Mouse (Mus musculus) c-Kit-positive CD71-positive TER-119-negative erythroid progenitor cells, embryonic 14.5 days (primary cell): Measurements from ENCODE around the gene Tsc22d4.
"Not testable (repeated sequence)": the region's sequence is repeated elsewhere in the genome, so short reads cannot be mapped to it uniquely, and the experiment has no call there.

Experiments used
- DNase-seq: peaks from one replicate; pipeline ENCODE4 v3.0.0-alpha.2; 2013; ENCODE audit warnings: low read depth

Tsc22d4 gene

GRCm38 (mm10) chr5:137741023-137741931, 4.3 kb upstream of the Tsc22d4 start, which contains the start of gene Nyap1:
TSS of gene Nyap1 (minus strand) at chr5:137741607.
- peak; percentile 78 for DNase-seq

DNA sequence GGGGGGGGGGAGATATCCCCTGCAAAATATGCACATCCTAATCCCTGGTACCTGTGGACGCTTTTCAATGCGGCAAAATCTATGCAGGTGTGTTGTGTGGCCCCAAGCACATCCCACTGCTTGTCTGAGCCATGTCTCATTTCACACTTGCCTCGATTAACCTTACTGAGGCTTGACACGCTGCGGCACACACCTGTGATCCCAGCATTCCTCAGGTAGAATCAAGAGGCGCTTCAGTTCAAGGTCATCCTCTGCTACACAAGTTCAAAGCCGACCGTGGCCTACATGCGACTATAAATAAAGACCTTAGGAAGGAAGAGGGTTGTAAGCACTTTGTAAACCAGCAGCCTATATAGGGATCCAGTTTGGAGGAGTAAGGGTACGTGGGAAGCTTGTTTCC, 3.5 kb upstream of the Tsc22d4 start:
- no peak for DNase-seq

GRCm38 (mm10) chr5:137742836-137743235, 2.7 kb upstream of the Tsc22d4 start:
- DNase-seq, result no peak

- DNase-seq, result no peak
Observed at GRCm38 (mm10) chr5:137744197-137744596, 1.3 kb upstream of the Tsc22d4 start.

DNA sequence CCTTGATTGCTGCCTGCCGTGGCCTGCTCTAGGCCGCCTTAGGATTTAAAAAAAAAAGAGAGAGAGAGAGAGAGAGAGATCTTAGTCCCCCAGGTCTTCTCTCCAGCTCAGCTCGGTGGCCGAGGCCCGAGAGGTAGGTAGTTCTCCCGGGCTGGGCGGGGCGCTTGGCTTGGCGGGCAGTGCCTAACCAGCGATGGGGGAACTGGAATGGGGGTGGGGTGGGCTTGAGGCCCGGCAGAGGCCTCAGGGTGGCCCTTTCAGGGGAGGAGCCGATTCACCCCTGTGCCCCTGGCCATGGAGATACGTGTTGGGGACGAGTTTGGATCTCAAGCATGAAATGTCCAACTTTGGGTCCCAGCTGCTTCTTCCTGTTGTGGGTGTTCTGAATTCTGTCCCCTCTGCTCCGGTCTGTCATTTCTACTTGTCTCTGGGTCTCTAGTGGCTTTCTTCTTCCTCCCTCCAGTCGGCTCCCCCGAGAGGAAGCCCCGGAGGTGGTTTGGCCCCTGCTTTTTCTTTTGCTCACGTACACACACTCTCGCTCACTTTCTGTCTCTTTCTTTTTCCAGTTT, 836 bp downstream of the Tsc22d4 start:
- DNase-seq, result peak; percentile 56

DNA sequence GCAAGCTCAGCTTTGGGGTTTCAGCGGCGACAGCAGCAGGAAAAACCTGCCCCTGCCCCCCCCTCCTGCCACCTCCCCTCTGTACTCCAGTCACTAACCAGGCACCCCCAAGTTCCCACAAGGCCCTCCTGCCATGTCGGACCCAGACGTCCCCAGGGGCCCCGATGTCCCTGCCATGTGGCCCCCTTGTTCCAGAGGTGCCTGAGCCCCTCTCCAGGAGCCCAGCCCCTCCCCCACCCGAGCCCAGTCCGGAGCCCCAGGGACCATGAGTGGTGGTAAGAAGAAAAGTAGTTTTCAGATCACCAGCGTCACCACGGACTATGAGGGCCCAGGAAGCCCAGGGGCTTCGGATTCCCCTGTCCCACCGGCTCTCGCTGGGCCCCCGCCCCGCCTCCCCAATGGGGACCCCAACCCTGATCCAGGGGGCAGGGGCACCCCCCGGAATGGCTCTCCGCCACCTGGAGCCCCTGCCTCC, 1.4 kb downstream of the Tsc22d4 start:
- DNase-seq, result no peak

- DNase-seq, result no peak
Observed at GRCm38 (mm10) chr5:137747326-137747961, 1.9 kb downstream of the Tsc22d4 start.

DNA sequence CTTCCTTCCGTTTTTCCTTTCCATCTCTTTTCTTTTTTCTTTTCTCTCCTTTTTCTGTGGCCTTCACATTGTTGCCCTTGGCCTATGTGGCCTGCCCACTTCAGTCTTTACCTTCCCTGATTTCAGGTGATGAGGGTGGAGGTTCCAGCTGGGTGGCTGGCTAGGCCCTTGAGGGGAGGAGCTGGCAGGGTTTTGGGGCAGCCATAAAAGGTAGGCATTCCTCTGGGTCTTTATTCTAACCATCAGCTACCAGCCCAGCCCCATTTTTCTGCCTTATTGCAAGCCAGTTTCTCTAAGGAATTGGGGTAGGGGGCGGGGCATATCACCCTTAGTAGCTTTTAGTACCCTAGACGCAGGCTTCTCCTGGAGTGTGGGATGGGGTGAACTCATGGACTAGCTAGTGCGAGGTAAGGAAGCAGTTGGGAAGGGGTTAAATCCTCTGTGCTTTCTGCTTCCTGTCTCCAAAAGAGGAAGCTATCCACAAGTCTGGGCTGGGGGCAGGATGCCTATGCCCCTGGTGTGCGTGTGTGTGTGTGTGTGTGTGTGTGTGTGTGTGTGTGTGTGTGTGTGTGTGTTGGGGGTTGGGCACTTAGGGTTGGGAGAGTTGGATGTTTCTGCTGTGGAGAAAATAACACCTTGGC, 2.7 kb downstream of the Tsc22d4 start:
- no peak for DNase-seq

- DNase-seq, result peak; percentile 42
Observed at GRCm38 (mm10) chr5:137749196-137749836, 3.8 kb downstream of the Tsc22d4 start.

DNA sequence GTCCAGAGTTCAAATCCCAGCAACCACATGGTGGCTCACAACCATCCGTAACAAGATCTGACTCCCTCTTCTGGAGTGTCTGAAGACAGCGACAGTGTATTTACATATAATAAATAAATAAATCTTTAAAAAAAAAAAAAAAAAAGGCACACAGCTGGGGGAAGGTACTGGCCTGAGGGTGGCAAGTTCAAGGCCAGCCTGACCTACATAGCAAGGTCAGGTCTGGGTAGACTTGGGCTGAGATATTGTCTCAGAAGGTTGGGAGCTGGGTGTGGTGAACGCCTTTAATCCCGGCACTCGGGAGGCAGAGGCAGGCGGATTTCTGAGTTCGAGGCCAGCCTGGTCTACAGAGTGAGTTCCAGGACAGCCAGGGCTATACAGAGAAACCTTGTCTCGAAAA, 4.7 kb downstream of the Tsc22d4 start:
- not testable (repeated sequence) for DNase-seq

DNA sequence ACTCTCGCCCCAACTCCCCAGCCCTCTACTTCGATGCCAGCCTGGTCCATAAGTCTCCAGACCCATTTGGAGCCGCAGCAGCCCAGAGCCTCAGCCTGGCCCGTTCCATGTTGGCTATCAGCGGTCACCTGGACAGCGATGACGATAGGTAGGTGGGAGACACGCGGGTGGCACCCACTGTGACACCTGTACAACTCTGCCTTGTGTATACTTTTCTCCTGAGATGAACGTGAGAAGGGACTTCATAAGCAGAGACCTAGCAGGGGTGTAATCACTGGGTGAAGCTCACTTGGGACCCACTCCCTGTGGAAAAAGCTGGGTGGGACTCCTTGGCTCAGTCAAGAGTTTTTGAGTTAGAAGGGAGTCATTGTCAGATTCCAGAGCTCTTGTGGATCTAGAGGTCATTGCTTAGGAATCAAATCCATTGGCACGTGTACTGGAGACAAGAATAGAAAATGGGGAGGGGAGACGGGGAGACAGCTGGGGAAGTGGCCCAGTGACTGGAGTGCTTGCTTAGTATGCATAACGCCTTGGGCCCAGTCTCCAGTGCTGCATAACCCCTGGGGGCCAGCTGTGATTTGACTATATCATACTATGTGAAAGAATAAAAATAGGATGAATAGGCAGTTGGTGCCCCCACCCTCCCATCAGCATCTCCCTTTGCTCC, 5.8 kb downstream of the Tsc22d4 start:
- no peak for DNase-seq

DNA sequence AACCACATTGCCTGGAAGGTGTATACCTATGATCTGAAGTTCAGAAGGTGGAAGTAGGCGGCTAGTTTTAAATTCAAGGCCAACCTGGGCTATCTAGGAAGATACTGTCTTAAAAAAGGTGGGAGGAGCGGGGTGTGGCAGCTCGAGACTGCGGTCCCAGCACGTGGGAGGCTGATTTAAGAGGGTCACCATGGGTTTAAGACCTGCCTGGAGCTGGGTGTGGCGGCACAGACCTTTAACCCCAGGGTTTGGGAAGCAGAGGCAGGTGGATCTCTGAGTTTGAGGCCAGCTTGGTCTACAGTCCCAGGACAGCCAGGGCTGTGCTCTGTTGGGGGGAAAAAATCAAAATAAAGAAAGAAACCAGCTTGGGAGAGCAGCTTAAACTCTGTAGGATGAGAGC, 6.5 kb downstream of the Tsc22d4 start:
- DNase-seq, result no peak

DNA sequence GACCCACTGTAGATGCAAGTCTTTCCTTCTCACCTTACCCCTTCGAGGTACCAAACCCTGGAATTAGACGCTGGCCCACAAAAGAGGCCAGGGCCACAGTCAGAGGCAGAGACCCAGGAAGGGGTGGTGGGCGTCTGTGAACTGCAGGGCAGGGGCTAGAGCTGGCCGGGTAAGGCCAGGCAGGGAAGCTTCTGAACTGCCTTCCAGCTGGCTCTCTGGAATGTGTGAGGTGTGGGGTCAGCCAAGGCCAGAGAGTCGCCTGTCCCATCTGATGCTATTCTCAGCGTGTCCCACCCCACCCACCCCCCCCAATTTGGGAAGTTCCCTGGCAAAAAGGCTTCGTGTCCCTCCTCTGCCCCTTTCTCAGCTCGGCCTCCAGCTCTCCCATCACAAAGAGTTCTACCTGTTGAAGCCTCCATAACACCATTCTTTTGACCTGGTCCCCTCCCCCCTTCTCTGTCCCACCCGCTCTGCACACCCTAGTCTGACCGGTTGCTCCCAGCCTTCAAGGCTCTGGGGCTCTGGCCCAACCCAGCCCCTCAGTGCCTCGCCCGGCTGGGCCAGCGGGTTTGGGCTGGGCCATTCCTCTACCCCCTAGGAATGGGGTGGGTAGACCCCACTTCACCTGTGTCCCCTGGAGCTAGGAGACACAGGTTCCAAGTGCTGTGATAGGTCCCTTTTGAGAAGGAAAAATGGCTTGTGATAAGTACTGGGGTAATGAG, 7.7 kb downstream of the Tsc22d4 start:
- no peak for DNase-seq

DNA sequence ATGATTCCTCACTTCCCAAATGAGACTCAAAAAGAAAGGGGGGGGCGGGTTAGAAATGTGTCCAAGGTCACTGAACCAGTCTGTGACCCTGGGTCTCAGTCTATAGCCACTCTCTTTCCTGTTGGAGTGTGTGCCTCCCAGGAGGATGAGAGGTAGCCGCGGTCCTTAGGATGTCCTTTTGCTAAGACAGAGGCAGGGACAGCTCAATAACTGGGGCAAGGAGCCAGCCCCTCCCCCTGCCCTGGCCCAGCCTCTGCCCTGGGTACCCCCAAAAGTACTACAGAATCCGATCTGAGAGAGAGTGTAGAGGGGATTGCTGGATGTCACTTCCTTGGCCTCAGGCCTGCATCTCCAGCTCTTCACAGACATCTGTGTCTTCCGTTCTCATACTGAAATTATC, 9.9 kb downstream of the Tsc22d4 start:
- DNase-seq, result no peak

GRCm38 (mm10) chr5:137756106-137756505, 10.6 kb downstream of the Tsc22d4 start:
- no peak for DNase-seq

GRCm38 (mm10) chr5:137756882-137757661, 11.5 kb downstream of the Tsc22d4 start:
- peak; percentile 81 for DNase-seq

- DNase-seq, result no peak
Observed at GRCm38 (mm10) chr5:137757887-137758286, 12.4 kb downstream of the Tsc22d4 start.

DNA sequence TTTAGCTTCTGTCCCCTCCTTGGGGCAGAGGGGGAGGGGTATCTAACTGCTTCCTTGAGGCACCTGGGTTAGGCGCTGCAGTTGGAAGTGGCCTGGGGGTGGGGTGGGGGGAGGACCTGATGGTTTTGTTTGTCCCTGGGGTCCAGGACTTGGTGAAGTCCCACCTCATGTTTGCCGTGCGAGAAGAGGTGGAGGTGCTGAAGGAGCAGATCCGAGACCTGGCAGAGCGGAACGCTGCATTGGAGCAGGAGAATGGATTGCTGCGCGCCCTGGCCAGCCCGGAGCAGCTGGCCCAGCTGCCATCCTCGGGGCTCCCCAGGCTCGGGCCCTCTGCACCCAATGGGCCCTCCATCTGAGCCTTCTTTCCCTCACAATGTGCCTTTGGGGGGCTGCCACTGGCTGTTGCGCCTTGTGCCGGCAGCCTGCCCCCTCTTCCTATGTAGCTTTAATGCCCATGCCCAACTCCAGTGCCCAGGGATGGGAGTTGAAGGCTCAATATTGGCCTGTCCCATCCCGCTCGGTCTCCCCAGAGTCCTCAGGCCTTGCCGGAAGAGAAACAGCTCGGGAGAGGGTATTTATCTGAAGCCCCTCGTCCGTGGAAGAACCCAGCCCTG, 13.5 kb downstream of the Tsc22d4 start:
- DNase-seq, result no peak

GRCm38 (mm10) chr5:137759971-137760412, 14.5 kb downstream of the Tsc22d4 start:
- peak; percentile 81 for DNase-seq
